Mouse (Mus musculus): ENCODE data around the gene Cldn34c4.

Cldn34c4 gene

GRCm38 (mm10) chrX:127736454-127736853, at the start of gene Cldn34c4:
TSS of gene Cldn34c4 (minus strand) at chrX:127736554.
- DNase-seq = no peak

DNA sequence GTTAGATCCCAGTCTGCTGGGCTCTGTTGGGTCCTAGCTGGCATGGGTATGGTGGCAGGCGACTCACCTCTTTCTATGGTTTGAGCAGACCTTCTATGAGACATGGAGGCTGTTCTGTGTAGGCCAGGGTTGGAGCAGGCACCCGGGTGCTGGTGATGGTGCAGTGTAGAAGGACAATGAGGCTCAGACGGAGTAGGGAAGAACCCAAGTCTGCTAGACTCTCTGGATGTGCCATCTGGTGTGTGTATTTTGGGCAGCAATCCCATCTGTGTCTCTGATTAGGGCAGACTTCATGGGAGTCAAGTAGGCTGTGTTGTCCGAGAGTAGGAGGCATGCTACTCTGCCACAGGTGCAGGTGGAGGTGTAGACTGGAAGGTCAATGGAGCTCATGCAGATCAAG, 10.7 kb upstream of the Cldn34c4 start:
- DNase-seq = no peak
